Mouse (Mus musculus) myocyte (in vitro differentiated cells): ENCODE measurements around the gene Scamp4.

Experiments used
- CEBPB ChIP-seq: IDR thresholded peaks from 2 replicates; pipeline ENCODE4 v1.6.1; 2011; ENCODE audit warnings: mild to moderate bottlenecking, moderate library complexity; ENCODE audit not compliant: poor library complexity, insufficient read depth, severe bottlenecking
- E2F4 ChIP-seq: IDR thresholded peaks from one replicate; pipeline ENCODE4 v1.6.1; 2011; ENCODE audit warnings: mild to moderate bottlenecking, control low read depth, moderate library complexity; ENCODE audit not compliant: insufficient read depth
- MAX ChIP-seq: IDR thresholded peaks from one replicate; pipeline ENCODE4 v1.6.1; 2011; ENCODE audit warnings: low read depth, mild to moderate bottlenecking, control low read depth
- MYOD1 ChIP-seq, 3 experiments: IDR thresholded peaks; one replicate each; pipeline ENCODE4 v1.6.1; 2011; ENCODE audit warnings: control low read depth in 2 of 3, low read depth in 2 of 3, mild to moderate bottlenecking in 2 of 3, moderate library complexity in 1 of 3; ENCODE audit not compliant: insufficient read length in 2 of 3, control insufficient read depth in 1 of 3
- POLR2A ChIP-seq: IDR thresholded peaks from one replicate; pipeline ENCODE4 v1.6.1; 2011; ENCODE audit warnings: low read depth, mild to moderate bottlenecking, control low read depth, moderate library complexity; ENCODE audit not compliant: insufficient read length
- POLR2AphosphoS2 ChIP-seq: IDR thresholded peaks from one replicate; pipeline ENCODE4 v1.6.1; 2011; ENCODE audit warnings: low read depth, control low read depth; ENCODE audit not compliant: insufficient read length
- SRF ChIP-seq: IDR thresholded peaks from one replicate; pipeline ENCODE4 v1.6.1; 2011; ENCODE audit warnings: low read depth; ENCODE audit not compliant: control insufficient read depth, insufficient read length
- TCF12 ChIP-seq: IDR thresholded peaks from one replicate; pipeline ENCODE4 v1.6.1; 2011; ENCODE audit warnings: mild to moderate bottlenecking, control low read depth; ENCODE audit not compliant: poor library complexity, insufficient read depth, severe bottlenecking
- USF1 ChIP-seq: IDR thresholded peaks from one replicate; pipeline ENCODE4 v1.6.1; 2011; ENCODE audit warnings: low read depth, mild to moderate bottlenecking, control low read depth, moderate library complexity

- TF ChIP-seq MAX (no peak), POLR2A (no peak), TCF12 (no peak), E2F4 (no peak), POLR2AphosphoS2 (no peak), SRF (no peak), MYOD1 (IDR thresholded peaks at IDR 0.05; ENCODE audit: control insufficient read depth in 1 of 3, insufficient read length in 2 of 3, low read depth in 2 of 3) (no peak), CEBPB (no peak), USF1 (no peak)
Measured at GRCm38 (mm10) chr10:80560621-80561020, 42.1 kb upstream of the Scamp4 start.
